In genomic region chr12:77698088-77698487, GRCm38 (mm10) we compare ENCODE assay signal across 13 mouse cellular contexts.
DNase-seq lines count a peak whose midpoint lies in the region; ATAC-seq lines count a peak whose summit lies in the region.
"Had no signal": no experiment of that assay in that cellular context is flagged by ENCODE, and none has a peak within 500 bp of the region (broad histone marks: within the 10 kb centered on the region; RNA-seq: fewer than 3 reads in every experiment).

No protein-coding gene starts in this region.

- no peak for DNase-seq in hindbrain, embryonic 11.5 days (ENCODE audit: low spot score)
- DNase-seq in hindbrain, embryonic 10.5 days (ENCODE audit: low spot score) = no peak
- peak; percentile 32 for DNase-seq in spleen, postnatal 36 days (ENCODE audit: low spot score in 2 of 2)
- DNase-seq in spleen, postnatal 4 days (ENCODE audit: low spot score in 2 of 2) = no peak
- DNase-seq in heart, adult 9 months (ENCODE audit: low spot score in 2 of 2) = peak; percentile 24 to 30
- DNase-seq in liver = no peak
- DNase-seq: adrenal gland, postnatal 10 days; kidney, postnatal 14 days; right cerebral cortex, postnatal 14 days had no signal

- no peak overlapping the region for H3K4me3 ChIP-seq in hindbrain, embryonic 11.5 days (ENCODE audit: low read depth, low read length)
- no peak overlapping the region for H3K4me3 ChIP-seq in hindbrain, embryonic 10.5 days
- H3K4me3 ChIP-seq: limb, embryonic 10.5 days had no signal

- no peaks in the 10 kb centered on the region for H3K4me1 ChIP-seq in hindbrain, embryonic 11.5 days (replicated peaks; ENCODE audit: control insufficient read depth, insufficient read depth, low read length)
- H3K4me1 ChIP-seq in hindbrain, embryonic 10.5 days (replicated peaks) = peaks cover 26% of the 10 kb centered on the region

- no peak overlapping the region for H3K27ac ChIP-seq in hindbrain, embryonic 11.5 days (ENCODE audit: low read depth, low read length)
- H3K27ac ChIP-seq in hindbrain, embryonic 10.5 days = no peak overlapping the region
- H3K27ac ChIP-seq: limb, embryonic 10.5 days; macrophage; stomach, postnatal 0 days had no signal

- no peaks in the 10 kb centered on the region for H3K36me3 ChIP-seq in hindbrain, embryonic 11.5 days (ENCODE audit: control insufficient read depth, insufficient read depth, low read length)
- H3K36me3 ChIP-seq in hindbrain, embryonic 10.5 days = no peaks in the 10 kb centered on the region
- H3K36me3 ChIP-seq: limb, embryonic 10.5 days had no signal

- 79% methylated on average over 7 of the region's 7 CpGs for WGBS in hindbrain, embryonic 11.5 days
- WGBS in hindbrain, embryonic 10.5 days = 75% methylated on average over 7 of the region's 7 CpGs

- 0 out of 2 replicates have a peak overlapping the region, but pooled peaks have one; percentile 2 for H3K9ac ChIP-seq in hindbrain, embryonic 11.5 days (ENCODE audit: low read depth, low read length)

- ATAC-seq in hindbrain, embryonic 11.5 days (ENCODE audit: low FRiP score) = no peak
- ATAC-seq in erythroblast, adult 5-6 weeks (replicated peaks; ENCODE audit: low FRiP score, poor library complexity, severe bottlenecking) = no peak

- H3K9me3 ChIP-seq in hindbrain, embryonic 11.5 days (ENCODE audit: control insufficient read depth, low read length) = no peaks in the 10 kb centered on the region
- H3K9me3 ChIP-seq in hindbrain, embryonic 10.5 days = no peaks in the 10 kb centered on the region
- H3K9me3 ChIP-seq: limb, embryonic 10.5 days had no signal

- no peak overlapping the region for H3K4me2 ChIP-seq in hindbrain, embryonic 11.5 days (replicated peaks; ENCODE audit: low read depth, low read length)

- H3K27me3 ChIP-seq in hindbrain, embryonic 11.5 days (ENCODE audit: control insufficient read depth, insufficient read depth, low read length) = no peaks in the 10 kb centered on the region
- no peaks in the 10 kb centered on the region for H3K27me3 ChIP-seq in hindbrain, embryonic 10.5 days (ENCODE audit: insufficient read depth, poor library complexity, severe bottlenecking)

Comparison
In these comparisons a context has a peak if more than half of its experiments do, and no peak if none do; other contexts are left out.
1. DNase-seq: peak in spleen, postnatal 36 days (2 of 2) and heart, adult 9 months (2 of 2); none in hindbrain, embryonic 11.5 days (single experiment), hindbrain, embryonic 10.5 days (single experiment), spleen, postnatal 4 days (0 of 2) and liver (single experiment).